Mouse (Mus musculus): ENCODE results near the gene Exoc3l2. TPM values are rescaled to one million over a fixed set of nuclear protein-coding genes. Genes with fewer than 3 reads are reported as not detected.

Gene Exoc3l2
- polyA plus RNA-seq, 1 experiment from 2014 or later = 1.4 TPM

- Histone ChIP-seq H3K27me3 (replicated peaks; ENCODE audit: control insufficient read depth, insufficient read depth, low read length) (no peaks in the 10 kb centered on the region), H3K9me3 (ENCODE audit: control insufficient read depth, low read length) (no peaks in the 10 kb centered on the region), H3K9ac (ENCODE audit: low read depth, low read length) (no peak overlapping the region), H3K36me3 (ENCODE audit: control insufficient read depth, insufficient read depth, low read length) (no peaks in the 10 kb centered on the region), H3K4me2 (ENCODE audit: low read depth, low read length) (no peak overlapping the region), H3K4me3 (ENCODE audit: low read depth, low read length) (no peak overlapping the region), H3K27ac (replicated peaks; ENCODE audit: low read depth, low read length) (no peak overlapping the region), H3K4me1 (ENCODE audit: control insufficient read depth, insufficient read depth, low read length) (peaks cover 11% of the 10 kb centered on the region; the same call in 1 of the 2 replicates)
- 57% methylated on average over 6 of the region's 6 CpGs for WGBS
- DNase-seq (ENCODE audit: low spot score) = no peak
- ATAC-seq (ENCODE audit: low read depth) = no peak
Measured at GRCm38 (mm10) chr7:19543584-19543983, 80.5 kb downstream of the Exoc3l2 start.

- Histone ChIP-seq H3K4me1 (ENCODE audit: control insufficient read depth, insufficient read depth, low read length) (peaks cover 11% of the 10 kb centered on the region; the same call in 1 of the 2 replicates), H3K9me3 (ENCODE audit: control insufficient read depth, low read length) (no peaks in the 10 kb centered on the region), H3K9ac (ENCODE audit: low read depth, low read length) (no peak overlapping the region), H3K27me3 (replicated peaks; ENCODE audit: control insufficient read depth, insufficient read depth, low read length) (no peaks in the 10 kb centered on the region), H3K4me2 (ENCODE audit: low read depth, low read length) (no peak overlapping the region), H3K36me3 (ENCODE audit: control insufficient read depth, insufficient read depth, low read length) (no peaks in the 10 kb centered on the region), H3K27ac (replicated peaks; ENCODE audit: low read depth, low read length) (no peak overlapping the region), H3K4me3 (ENCODE audit: low read depth, low read length) (no peak overlapping the region)
- DNase-seq (ENCODE audit: low spot score) (no peak), ATAC-seq (ENCODE audit: low read depth) (no peak)
- 54% methylated on average over 3 of the region's 3 CpGs for WGBS
Measured at GRCm38 (mm10) chr7:19546007-19546406, 82.9 kb downstream of the Exoc3l2 start.

Other genes starting within 250 kb of the Exoc3l2 start
- gene Opa3, start 235.0 kb upstream of the Exoc3l2 start, polyA plus RNA-seq (2014; fragmentation: Nextera tagmentation; extraction: Ambion mirVana) = 29.7 and 30.2 TPM in 2 replicates
- 70.0 and 70.7 TPM in 2 replicates for gene Vasp, start 191.5 kb upstream of the Exoc3l2 start, polyA plus RNA-seq (2014; fragmentation: Nextera tagmentation; extraction: Ambion mirVana)
- gene Ppm1n, start 183.3 kb upstream of the Exoc3l2 start, polyA plus RNA-seq (2014; fragmentation: Nextera tagmentation; extraction: Ambion mirVana) = 0.49 TPM in 1 of 2 replicates, not detected in the other
- 53.7 and 57.0 TPM in 2 replicates for gene Rtn2, start 180.7 kb upstream of the Exoc3l2 start, polyA plus RNA-seq (2014; fragmentation: Nextera tagmentation; extraction: Ambion mirVana)
- gene Fosb, start 153.3 kb upstream of the Exoc3l2 start, polyA plus RNA-seq (2014; fragmentation: Nextera tagmentation; extraction: Ambion mirVana) = 0.15 and 0.28 TPM in 2 replicates
- 64.0 and 75.1 TPM in 2 replicates for gene Ercc1, start 118.6 kb upstream of the Exoc3l2 start, polyA plus RNA-seq (2014; fragmentation: Nextera tagmentation; extraction: Ambion mirVana)
- gene Cd3eap, start 103.8 kb upstream of the Exoc3l2 start, polyA plus RNA-seq (2014; fragmentation: Nextera tagmentation; extraction: Ambion mirVana) = 18.8 and 21.6 TPM in 2 replicates
- 11.2 and 11.6 TPM in 2 replicates for gene Ppp1r13l, start 103.6 kb upstream of the Exoc3l2 start, polyA plus RNA-seq (2014; fragmentation: Nextera tagmentation; extraction: Ambion mirVana)
- 10.9 and 14.7 TPM in 2 replicates for gene Ercc2, start 81.3 kb upstream of the Exoc3l2 start, polyA plus RNA-seq (2014; fragmentation: Nextera tagmentation; extraction: Ambion mirVana)
- gene Klc3, start 59.2 kb upstream of the Exoc3l2 start, polyA plus RNA-seq (2014; fragmentation: Nextera tagmentation; extraction: Ambion mirVana) = 10.2 and 15.3 TPM in 2 replicates
- gene Ckm, start 58.6 kb upstream of the Exoc3l2 start, polyA plus RNA-seq (2014; fragmentation: Nextera tagmentation; extraction: Ambion mirVana) = 348 and 732 TPM in 2 replicates
- gene Mark4, start 4.5 kb upstream of the Exoc3l2 start, polyA plus RNA-seq (2014; fragmentation: Nextera tagmentation; extraction: Ambion mirVana) = 10.5 and 10.9 TPM in 2 replicates
- 0.74 and 0.93 TPM in 2 replicates for gene Bloc1s3, start 45.0 kb downstream of the Exoc3l2 start, polyA plus RNA-seq (2014; fragmentation: Nextera tagmentation; extraction: Ambion mirVana)
- gene Trappc6a, start 45.1 kb downstream of the Exoc3l2 start, polyA plus RNA-seq (2014; fragmentation: Nextera tagmentation; extraction: Ambion mirVana) = 61.8 and 67.3 TPM in 2 replicates
- gene Nkpd1, start 54.5 kb downstream of the Exoc3l2 start, polyA plus RNA-seq (2014; fragmentation: Nextera tagmentation; extraction: Ambion mirVana) = 0.14 and 0.42 TPM in 2 replicates
- gene Ppp1r37, start 99.7 kb downstream of the Exoc3l2 start, polyA plus RNA-seq (2014; fragmentation: Nextera tagmentation; extraction: Ambion mirVana) = 4.9 and 5.7 TPM in 2 replicates
- 0.48 and 1.2 TPM in 2 replicates for gene Zfp296, start 114.0 kb downstream of the Exoc3l2 start, polyA plus RNA-seq (2014; fragmentation: Nextera tagmentation; extraction: Ambion mirVana)
- gene Gemin7, start 114.3 kb downstream of the Exoc3l2 start, polyA plus RNA-seq (2014; fragmentation: Nextera tagmentation; extraction: Ambion mirVana) = 142 and 151 TPM in 2 replicates
- 36.0 and 47.5 TPM in 2 replicates for gene Clasrp, start 141.2 kb downstream of the Exoc3l2 start, polyA plus RNA-seq (2014; fragmentation: Nextera tagmentation; extraction: Ambion mirVana)
- 9.9 and 11.5 TPM in 2 replicates for gene Relb, start 166.1 kb downstream of the Exoc3l2 start, polyA plus RNA-seq (2014; fragmentation: Nextera tagmentation; extraction: Ambion mirVana)
- gene Clptm1, start 201.7 kb downstream of the Exoc3l2 start, polyA plus RNA-seq (2014; fragmentation: Nextera tagmentation; extraction: Ambion mirVana) = 77.9 and 87.9 TPM in 2 replicates
- 0.78 and 0.80 TPM in 2 replicates for gene Apoc2, start 214.6 kb downstream of the Exoc3l2 start, polyA plus RNA-seq (2014; fragmentation: Nextera tagmentation; extraction: Ambion mirVana)
- not detected in 2 replicates for gene Gm44805, start 218.1 kb downstream of the Exoc3l2 start, polyA plus RNA-seq (2014; fragmentation: Nextera tagmentation; extraction: Ambion mirVana)
- not detected in 2 replicates for gene Apoc4, start 218.1 kb downstream of the Exoc3l2 start, polyA plus RNA-seq (2014; fragmentation: Nextera tagmentation; extraction: Ambion mirVana)
- gene Apoc1, start 229.3 kb downstream of the Exoc3l2 start, polyA plus RNA-seq (2014; fragmentation: Nextera tagmentation; extraction: Ambion mirVana) = 16.1 and 19.0 TPM in 2 replicates
- gene Apoe, start 235.9 kb downstream of the Exoc3l2 start, polyA plus RNA-seq (2014; fragmentation: Nextera tagmentation; extraction: Ambion mirVana) = 482 and 510 TPM in 2 replicates